In genomic region chr10:94991564-94992097, GRCm38 (mm10) we compare ENCODE assay signal across 8 mouse cellular contexts. TPM values are rescaled to one million over a fixed set of nuclear protein-coding genes. Genes with fewer than 3 reads are reported as not detected.
DNase-seq lines count a peak whose midpoint lies in the region; ATAC-seq and TF ChIP-seq lines count a peak whose summit lies in the region.

No protein-coding gene starts in this region.

- H3K4me3 ChIP-seq in C2C12 (ENCODE audit: insufficient read depth, poor library complexity, severe bottlenecking) = no peak overlapping the region
- no peak overlapping the region for H3K4me3 ChIP-seq in forebrain, embryonic 11.5 days (ENCODE audit: low read depth, low read length)
- H3K4me3 ChIP-seq in heart, embryonic 16.5 days (ENCODE audit: low read length) = peak overlapping the region; percentile 42
- H3K4me3 ChIP-seq in liver, embryonic 14.5 days (ENCODE audit: insufficient read depth in 1 of 2, low read depth in 2 of 2, low read length in 2 of 2) = no peak overlapping the region
- peak overlapping the region; percentile 7 for H3K4me3 ChIP-seq in neural tube, embryonic 13.5 days

- no peak overlapping the region for H3K27ac ChIP-seq in forebrain, embryonic 11.5 days (ENCODE audit: low read depth, low read length)
- peak overlapping the region; percentile 90 for H3K27ac ChIP-seq in heart, embryonic 16.5 days (ENCODE audit: low read length)
- no peak overlapping the region for H3K27ac ChIP-seq in liver, embryonic 14.5 days
- no peak overlapping the region for H3K27ac ChIP-seq in neural tube, embryonic 13.5 days (replicated peaks)

- H3K27me3 ChIP-seq in C2C12 (ENCODE audit: control insufficient read depth, insufficient read depth, insufficient read length) = no peaks in the 10 kb centered on the region
- no peaks in the 10 kb centered on the region for H3K27me3 ChIP-seq in forebrain, embryonic 11.5 days (ENCODE audit: control insufficient read depth, insufficient read depth, low read length)
- no peaks in the 10 kb centered on the region for H3K27me3 ChIP-seq in heart, embryonic 16.5 days (ENCODE audit: control insufficient read depth, insufficient read depth, low read length)
- H3K27me3 ChIP-seq in liver, embryonic 14.5 days (ENCODE audit: control insufficient read depth, insufficient read depth, low read length) = no peaks in the 10 kb centered on the region
- peaks cover 5% of the 10 kb centered on the region; the same call in 1 of the 2 replicates for H3K27me3 ChIP-seq in neural tube, embryonic 13.5 days

- TF ChIP-seq EP300 in liver, embryonic 14.5 days (IDR thresholded peaks at IDR 0.05; ENCODE audit: low read depth) = no peak

- H3K4me1 ChIP-seq in forebrain, embryonic 11.5 days (replicated peaks; ENCODE audit: control insufficient read depth, insufficient read depth, low read length) = peaks cover 2% of the 10 kb centered on the region; the same call in 1 of the 2 replicates
- peaks cover 15% of the 10 kb centered on the region for H3K4me1 ChIP-seq in heart, embryonic 16.5 days (ENCODE audit: control insufficient read depth, insufficient read depth, low read length)
- H3K4me1 ChIP-seq in liver, embryonic 14.5 days (replicated peaks; ENCODE audit: control insufficient read depth in 2 of 2, insufficient read depth in 2 of 2, low read length in 1 of 2) = no peaks in the 10 kb centered on the region; a peak in 1 of 4 replicates
- H3K4me1 ChIP-seq in neural tube, embryonic 13.5 days (replicated peaks) = peaks cover 11% of the 10 kb centered on the region; the same call in 1 of the 2 replicates

- no peaks in the 10 kb centered on the region for H3K36me3 ChIP-seq in C2C12 (ENCODE audit: control insufficient read depth, insufficient read depth)
- no peaks in the 10 kb centered on the region for H3K36me3 ChIP-seq in forebrain, embryonic 11.5 days (ENCODE audit: control insufficient read depth, insufficient read depth, low read length)
- no peaks in the 10 kb centered on the region for H3K36me3 ChIP-seq in heart, embryonic 16.5 days (ENCODE audit: control insufficient read depth, insufficient read depth)
- H3K36me3 ChIP-seq in liver, embryonic 14.5 days (replicated peaks; ENCODE audit: control insufficient read depth, insufficient read depth, low read depth) = no peaks in the 10 kb centered on the region
- H3K36me3 ChIP-seq in neural tube, embryonic 13.5 days = no peaks in the 10 kb centered on the region

- TF ChIP-seq CTCF in C2C12 (IDR thresholded peaks at IDR 0.05; ENCODE audit: control insufficient read depth, insufficient read depth, insufficient read length) = peak; percentile 32
- peak; percentile 80 for TF ChIP-seq CTCF in brain, embryonic 14.5 days (IDR thresholded peaks at IDR 0.05; ENCODE audit: borderline replicate concordance, extremely low read depth, insufficient read depth, insufficient read length)
- TF ChIP-seq CTCF in liver, embryonic 14.5 days (IDR thresholded peaks at IDR 0.05; ENCODE audit: low read depth) = peak; percentile 56

- no peak overlapping the region for H3ac ChIP-seq in C2C12 (ENCODE audit: control insufficient read depth, insufficient read length, low read depth)

- no peaks in the 10 kb centered on the region for H3K79me3 ChIP-seq in C2C12 (ENCODE audit: low read depth)

- peak; percentile 64 for ATAC-seq in forebrain, embryonic 11.5 days (replicated peaks; ENCODE audit: low FRiP score)
- peak; percentile 53 for ATAC-seq in heart, embryonic 16.5 days (replicated peaks; ENCODE audit: extremely low read depth, insufficient read depth, low FRiP score)
- ATAC-seq in liver, embryonic 14.5 days (ENCODE audit: insufficient read depth) = no peak
- ATAC-seq in neural tube, embryonic 13.5 days (ENCODE audit: low read depth) = peak; percentile 70

- no peaks in the 10 kb centered on the region for H3K79me2 ChIP-seq in C2C12 (ENCODE audit: control insufficient read depth, insufficient read depth)

- H3K9ac ChIP-seq in forebrain, embryonic 11.5 days (ENCODE audit: low read length) = no peak overlapping the region; the same call in 1 of the 2 replicates
- peak overlapping the region; percentile 62; the same call in 1 of the 2 replicates for H3K9ac ChIP-seq in heart, embryonic 16.5 days (ENCODE audit: low read length)
- no peak overlapping the region; the same call in 1 of the 2 replicates for H3K9ac ChIP-seq in liver, embryonic 14.5 days (replicated peaks)
- peak overlapping the region; percentile 13; the same call in 1 of the 2 replicates for H3K9ac ChIP-seq in neural tube, embryonic 13.5 days

- TF ChIP-seq POLR2A in brain, embryonic 14.5 days (IDR thresholded peaks at IDR 0.05; ENCODE audit: borderline replicate concordance, extremely low read depth, insufficient read depth, insufficient read length, poor library complexity, severe bottlenecking) = no peak

- H3K4me2 ChIP-seq in forebrain, embryonic 11.5 days (ENCODE audit: low read depth, low read length, severe bottlenecking) = peak overlapping the region; percentile 40
- H3K4me2 ChIP-seq in heart, embryonic 16.5 days (ENCODE audit: low read depth, low read length) = peak overlapping the region; percentile 71
- peak overlapping the region; percentile 29; the same call in 1 of the 2 replicates for H3K4me2 ChIP-seq in liver, embryonic 14.5 days (ENCODE audit: low read depth)
- H3K4me2 ChIP-seq in neural tube, embryonic 13.5 days = peak overlapping the region; percentile 46

- peak; percentile 94 for DNase-seq in brain, embryonic 14.5 days (ENCODE audit: low read depth)
- peak; percentile 76 for DNase-seq in forebrain, embryonic 11.5 days (ENCODE audit: low spot score)
- DNase-seq in kidney, postnatal 25 days = peak; percentile 72 to 76
- peak in 2 of 3 experiments; percentile 4 to 22 for DNase-seq in liver, embryonic 14.5 days (ENCODE audit: low read depth in 3 of 3, low spot score in 3 of 3)
- peak; percentile 69 for DNase-seq in telencephalon, adult 2 months (ENCODE audit: low read depth, low spot score)

- 14% methylated on average over 17 of the region's 17 CpGs for WGBS in forebrain, embryonic 11.5 days
- 10% methylated on average over 17 of the region's 17 CpGs for WGBS in heart, embryonic 16.5 days
- 15% methylated on average over 17 of the region's 17 CpGs for WGBS in liver, embryonic 14.5 days (ENCODE audit: insufficient replicate concordance)
- 14% methylated on average over 17 of the region's 17 CpGs for WGBS in neural tube, embryonic 13.5 days

- no peaks in the 10 kb centered on the region for H3K9me3 ChIP-seq in forebrain, embryonic 11.5 days (ENCODE audit: control insufficient read depth, low read length)
- no peaks in the 10 kb centered on the region for H3K9me3 ChIP-seq in heart, embryonic 16.5 days (replicated peaks; ENCODE audit: control insufficient read depth, low read length)
- H3K9me3 ChIP-seq in liver, embryonic 14.5 days (ENCODE audit: control insufficient read depth, low read length) = no peaks in the 10 kb centered on the region
- no peaks in the 10 kb centered on the region for H3K9me3 ChIP-seq in neural tube, embryonic 13.5 days

TF ChIP-seq in C2C12, 6 proteins besides CTCF, POLR2A, EP300 and RAD21:
- TF ChIP-seq USF1 (IDR thresholded peaks at IDR 0.05; ENCODE audit: low read depth) (no peak), MYOG (IDR thresholded peaks at IDR 0.05; ENCODE audit: control insufficient read depth, extremely low read depth, insufficient read length) (no peak), CEBPB (IDR thresholded peaks at IDR 0.05; ENCODE audit: low read depth) (no peak), MAX (IDR thresholded peaks at IDR 0.05) (no peak), FOSL1 (IDR thresholded peaks at IDR 0.05; ENCODE audit: insufficient read depth, low read length, poor library complexity, severe bottlenecking) (no peak), MYOD1 (IDR thresholded peaks at IDR 0.05; ENCODE audit: control insufficient read depth, insufficient read length, low read depth) (no peak)

RNA-seq across cellular contexts. Expression of gene Plxnc1, which starts 47.0 kb away (rescaled TPM):
- 0.05 TPM for polyA plus RNA-seq in C2C12 (2012; fragmentation: generic; extraction: Trizol)
- polyA plus RNA-seq in brain, embryonic 14.5 days (2012; rRNA removed) = 22.5 and 31.1 TPM in 2 replicates
- polyA plus RNA-seq in forebrain, embryonic 11.5 days (2014; fragmentation: Nextera tagmentation; extraction: Ambion mirVana) = 7.5 and 8.0 TPM in 2 replicates
- polyA plus RNA-seq in heart, embryonic 16.5 days (2015; fragmentation: Nextera tagmentation; extraction: Ambion mirVana) = 2.0 TPM in 2 replicates
- polyA plus RNA-seq in liver, embryonic 14.5 days (2012; rRNA removed) = 1.4 and 2.0 TPM in 2 replicates
- polyA plus RNA-seq in liver, embryonic 14.5 days (2014; fragmentation: Nextera tagmentation; extraction: Ambion mirVana) = 2.1 and 2.5 TPM in 2 replicates
- 7.1 and 8.1 TPM in 2 replicates for polyA plus RNA-seq in neural tube, embryonic 13.5 days (2015; fragmentation: Nextera tagmentation; extraction: Ambion mirVana)

Comparison
In these comparisons a context has a peak if more than half of its experiments do, and no peak if none do; other contexts are left out.
1. H3K4me3 ChIP-seq: peak in heart, embryonic 16.5 days (single experiment) and neural tube, embryonic 13.5 days (single experiment); none in C2C12 (single experiment), forebrain, embryonic 11.5 days (single experiment) and liver, embryonic 14.5 days (0 of 2).
2. DNase-seq: peak in every context shown above with its lines; median percentile 94 in brain, embryonic 14.5 days; 76 in forebrain, embryonic 11.5 days; 74 in kidney, postnatal 25 days; 69 in telencephalon, adult 2 months; 13 in liver, embryonic 14.5 days.
3. H3K9ac ChIP-seq: peak in heart, embryonic 16.5 days (single experiment) and neural tube, embryonic 13.5 days (single experiment); none in forebrain, embryonic 11.5 days (single experiment) and liver, embryonic 14.5 days (single experiment).
4. Peak in every context shown above with its lines, with median percentiles within 50 percentile points of each other: CTCF ChIP-seq and H3K4me2 ChIP-seq.